Mouse (Mus musculus) activated CD4-positive, CD25-positive, alpha-beta regulatory T cell, adult 9 weeks (primary cell): Measurements from ENCODE around the gene Gm47283. TPM values are rescaled to one million over a fixed set of nuclear protein-coding genes. Genes with fewer than 3 reads are reported as not detected.

Experiments
- polyA plus RNA-seq: library from polyadenylated mRNA; unstranded; fragments of 100-300 nt; shearing (Covaris generic); gene quantifications from one replicate; pipeline ENCODE4 v1.2.1, GENCODE M21; 2017

Gm47283 gene
- not detected for polyA plus RNA-seq

GRCm38 (mm10) chrY:90784438-90784837, at the start of gene Gm47283:
Gm47283 (plus strand) TSS chrY:90784738.

GRCm38 (mm10) chrY:90754721-90755120, 29.8 kb upstream of the Gm47283 start, which contains the start of gene Gm21860:
Gm21860 (minus strand) TSS chrY:90754821.

GRCm38 (mm10) chrY:90839077-90839476, 54.5 kb downstream of the Gm47283 start, which contains the start of gene Gm21748:
Gm21748 (minus strand) TSS chrY:90839177.

Other genes starting within 250 kb of the Gm47283 start
- gene Gm21860, start 29.9 kb upstream of the Gm47283 start, polyA plus RNA-seq, result not detected
- not detected for gene Gm21748, start 54.4 kb downstream of the Gm47283 start, polyA plus RNA-seq